Mouse (Mus musculus) neural tube, embryonic 13.5 days (tissue): ENCODE measurements around the gene Sprr4. TPM values are rescaled to one million over a fixed set of nuclear protein-coding genes. Genes with fewer than 3 reads are reported as not detected.
"Not testable (repeated sequence)": the region's sequence is repeated elsewhere in the genome, so short reads cannot be mapped to it uniquely, and the experiment has no call there.

Experiments
- ATAC-seq: fragments of 200-750 bp; cut with Nextera tagmentation; 2 replicates; pipeline ENCODE4 v1.8.0; 2017; ENCODE audit warnings: low read depth, mild to moderate bottlenecking, moderate TSS enrichment, moderate library complexity
- H3K27ac ChIP-seq: fragments of 300-500 bp; sonication (generic); replicated peaks from 2 replicates; pipeline ENCODE4 v1.5.1; 2015; ENCODE audit warnings: moderate library complexity, mild to moderate bottlenecking, inconsistent platforms
- H3K27me3 ChIP-seq: fragments of 300-500 bp; sonication (generic); 2 replicates; pipeline ENCODE4 v1.6.1; 2015; ENCODE audit warnings: mild to moderate bottlenecking, inconsistent platforms
- H3K36me3 ChIP-seq: fragments of 300-500 bp; sonication (generic); 2 replicates; pipeline ENCODE4 v1.6.1; 2015; ENCODE audit warnings: mild to moderate bottlenecking, inconsistent platforms
- H3K4me1 ChIP-seq: fragments of 300-500 bp; sonication (generic); replicated peaks from 2 replicates; pipeline ENCODE4 v1.6.1; 2015; ENCODE audit warnings: inconsistent platforms
- H3K4me2 ChIP-seq: fragments of 300-500 bp; sonication (generic); 2 replicates; pipeline ENCODE4 v1.6.1; 2015; ENCODE audit warnings: inconsistent platforms, mild to moderate bottlenecking, moderate library complexity
- H3K4me3 ChIP-seq: fragments of 300-500 bp; sonication (generic); 2 replicates; pipeline ENCODE4 v1.5.1; 2015; ENCODE audit warnings: mild to moderate bottlenecking, inconsistent platforms
- H3K9ac ChIP-seq: fragments of 300-500 bp; sonication (generic); 2 replicates; pipeline ENCODE4 v1.6.1; 2015; ENCODE audit warnings: moderate library complexity, mild to moderate bottlenecking, inconsistent platforms
- H3K9me3 ChIP-seq: fragments of 300-500 bp; sonication (generic); 2 replicates; pipeline ENCODE4 v1.6.1; 2016; ENCODE audit warnings: inconsistent platforms
- WGBS: fragments of 180-500 bp; shearing (Covaris S2); methylation state at CpG from one replicate; pipeline ENCODE4 v1.1.7; 2015; 5-methylcytosine and 5-hydroxymethylcytosine counted together
- polyA plus RNA-seq: library from polyadenylated mRNA; unstranded; fragments of >200 nt; fragmentation: Nextera tagmentation; extraction: Ambion mirVana; gene quantifications from 2 replicates; pipeline ENCODE4 v1.2.1, GENCODE M21; 2015

The Sprr4 gene
- polyA plus RNA-seq, result not detected in 2 replicates

- Histone ChIP-seq H3K4me3 (no peak within 1 kb of the TSS), H3K9ac (no peak within 1 kb of the TSS), H3K36me3 (no peaks in the 10 kb centered on the region), H3K4me2 (no peak within 1 kb of the TSS), H3K4me1 (no peaks in the 10 kb centered on the region), H3K9me3 (no peaks in the 10 kb centered on the region), H3K27me3 (no peaks in the 10 kb centered on the region), H3K27ac (no peak within 1 kb of the TSS)
- 88% methylated on average over 1 of the region's 1 CpGs for WGBS
- no peak for ATAC-seq
These were observed at the start of gene Sprr4 for GRCm38 (mm10) chr3:92500393-92500792. TSS of gene Sprr4 (minus strand) at chr3:92500493.

DNA sequence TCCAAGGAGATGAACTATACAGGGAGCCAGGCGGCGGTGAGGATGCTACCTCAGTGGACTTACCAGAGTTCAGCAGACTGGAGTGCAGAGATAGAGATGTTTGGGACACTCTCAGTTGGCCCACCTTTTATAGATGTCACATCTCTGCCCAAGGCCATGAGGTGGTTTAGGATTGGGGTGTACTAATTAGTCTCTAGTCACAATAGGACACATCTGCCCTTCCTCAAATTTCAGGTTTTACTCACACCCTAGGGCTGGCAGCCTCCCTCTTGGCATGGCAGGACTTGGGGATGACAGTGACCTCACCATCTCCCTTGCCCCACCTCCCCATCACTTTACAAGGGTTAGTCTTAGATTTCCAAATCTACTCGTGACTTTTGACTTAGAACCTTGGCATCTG lies 34.1 kb upstream of the Sprr4 start, which contains the start of gene 2310046K23Rik:
Gene 2310046K23Rik (minus strand): TSS at position 101 of the 400 bp plus-strand sequence.
- WGBS, result 90% methylated on average over 3 of the region's 3 CpGs
- no peaks in the 10 kb centered on the region for H3K4me1 ChIP-seq
- no peaks in the 10 kb centered on the region for H3K9me3 ChIP-seq
- H3K4me2 ChIP-seq, result no peak within 1 kb of the TSS
- no peaks in the 10 kb centered on the region for H3K36me3 ChIP-seq
- H3K9ac ChIP-seq, result no peak within 1 kb of the TSS
- H3K27ac ChIP-seq, result no peak within 1 kb of the TSS
- no peak within 1 kb of the TSS for H3K4me3 ChIP-seq
- no peak for ATAC-seq
- H3K27me3 ChIP-seq, result no peaks in the 10 kb centered on the region

- H3K27me3 ChIP-seq, result no peaks in the 10 kb centered on the region
- H3K9me3 ChIP-seq, result no peaks in the 10 kb centered on the region
- H3K36me3 ChIP-seq, result no peaks in the 10 kb centered on the region
- no peak overlapping the region for H3K9ac ChIP-seq
- ATAC-seq, result no peak
- H3K4me1 ChIP-seq, result no peaks in the 10 kb centered on the region
- no peak overlapping the region for H3K4me3 ChIP-seq
- no peak overlapping the region for H3K4me2 ChIP-seq
- no peak overlapping the region for H3K27ac ChIP-seq
These were observed 12.0 kb upstream of the Sprr4 start for GRCm38 (mm10) chr3:92512325-92512724.

DNA sequence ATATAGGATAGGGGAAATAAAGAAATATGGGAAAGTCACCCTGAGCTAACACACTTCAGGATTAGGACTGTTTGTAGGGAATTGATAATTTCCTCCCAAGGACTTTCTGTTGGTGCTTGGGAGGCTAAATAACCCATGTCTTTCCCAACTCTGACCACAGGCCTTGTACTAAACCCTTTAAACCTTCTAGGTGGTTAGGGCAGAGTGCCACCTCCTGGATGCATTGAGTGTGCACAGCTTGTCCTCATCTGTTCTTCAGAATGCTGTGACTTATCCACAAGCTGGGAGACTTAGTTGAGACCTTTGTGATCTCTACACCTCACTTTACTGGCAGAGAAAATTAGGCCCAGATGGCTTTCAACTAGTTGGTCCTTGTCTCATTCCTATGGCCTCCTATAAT lies 10.5 kb upstream of the Sprr4 start:
- Histone ChIP-seq H3K9ac (no peak overlapping the region), H3K4me1 (no peaks in the 10 kb centered on the region), H3K36me3 (no peaks in the 10 kb centered on the region), H3K27me3 (no peaks in the 10 kb centered on the region), H3K4me2 (no peak overlapping the region), H3K9me3 (no peaks in the 10 kb centered on the region), H3K4me3 (no peak overlapping the region), H3K27ac (no peak overlapping the region)
- ATAC-seq, result no peak

DNA sequence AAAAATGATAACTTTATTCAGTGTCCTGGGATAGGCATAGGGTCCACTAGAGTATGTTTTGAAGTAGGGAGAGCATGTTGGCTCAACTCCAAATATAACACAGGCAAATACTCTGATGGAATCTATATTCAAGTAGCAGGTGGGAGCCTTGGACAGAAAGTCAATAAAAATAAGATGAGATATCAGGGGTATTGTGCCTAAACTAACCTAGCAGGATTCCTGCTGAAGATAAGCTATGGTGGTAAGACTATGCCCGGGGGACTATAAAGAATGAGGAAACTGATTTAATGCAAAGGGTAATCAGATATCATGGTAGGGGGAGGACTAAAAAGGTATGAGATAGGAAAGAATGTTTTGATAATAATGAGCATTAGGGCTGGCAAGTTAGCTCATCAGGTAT lies 7.9 kb upstream of the Sprr4 start:
- no peaks in the 10 kb centered on the region for H3K9me3 ChIP-seq
- H3K4me3 ChIP-seq, result no peak overlapping the region
- H3K27me3 ChIP-seq, result no peaks in the 10 kb centered on the region
- no peak overlapping the region for H3K9ac ChIP-seq
- no peaks in the 10 kb centered on the region for H3K4me1 ChIP-seq
- 87% methylated on average over 1 of the region's 1 CpGs for WGBS
- H3K36me3 ChIP-seq, result no peaks in the 10 kb centered on the region
- H3K4me2 ChIP-seq, result no peak overlapping the region
- no peak for ATAC-seq
- no peak overlapping the region for H3K27ac ChIP-seq

DNA sequence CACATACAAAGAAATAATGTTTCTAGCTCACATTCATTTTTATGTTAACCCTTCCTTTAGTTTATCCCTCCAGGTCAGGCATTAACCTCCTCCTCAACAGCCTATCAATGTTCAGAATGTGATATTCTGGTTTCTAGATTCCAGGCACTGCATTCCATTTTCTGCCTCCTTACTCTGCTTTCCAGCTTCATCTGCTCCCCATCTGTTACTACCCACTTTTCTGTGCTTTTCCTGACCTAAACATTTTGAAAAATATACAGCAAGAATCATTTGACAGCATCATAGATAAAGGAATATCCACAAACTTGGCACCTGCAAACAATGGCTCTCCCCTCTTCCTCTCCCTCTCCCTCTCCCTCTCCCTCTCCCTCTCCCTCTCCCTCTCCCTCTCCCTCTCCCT lies 3.2 kb upstream of the Sprr4 start:
- Histone ChIP-seq H3K9me3 (no peaks in the 10 kb centered on the region), H3K4me1 (no peaks in the 10 kb centered on the region), H3K4me2 (no peak overlapping the region), H3K27me3 (no peaks in the 10 kb centered on the region), H3K27ac (no peak overlapping the region), H3K9ac (no peak overlapping the region), H3K36me3 (no peaks in the 10 kb centered on the region), H3K4me3 (no peak overlapping the region)
- no peak for ATAC-seq

DNA sequence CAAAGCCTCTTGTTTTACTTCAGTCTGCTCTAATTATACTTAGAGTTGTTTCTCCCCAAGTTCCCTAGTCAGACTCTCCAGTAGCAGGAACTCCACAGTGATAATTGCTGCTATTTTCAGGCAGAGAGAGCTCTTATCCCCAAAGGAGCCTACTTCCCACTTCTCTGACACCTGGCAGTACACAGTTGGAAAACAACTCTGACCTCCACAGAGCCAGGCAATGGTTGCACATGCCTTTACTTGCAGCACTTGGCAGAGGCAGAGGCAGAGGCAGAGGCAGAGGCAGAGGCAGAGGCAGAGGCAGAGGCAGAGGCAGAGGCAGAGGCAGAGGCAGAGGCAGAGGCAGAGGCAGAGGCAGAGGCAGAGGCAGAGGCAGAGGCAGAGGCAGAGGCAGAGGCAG lies 10.0 kb downstream of the Sprr4 start:
- H3K36me3 ChIP-seq, H3K4me2 ChIP-seq, H3K4me1 ChIP-seq, H3K27me3 ChIP-seq, ATAC-seq, H3K27ac ChIP-seq, H3K4me3 ChIP-seq, H3K9ac ChIP-seq, H3K9me3 ChIP-seq: not testable (repeated sequence)

- Histone ChIP-seq H3K4me1 (no peaks in the 10 kb centered on the region), H3K9ac (no peak overlapping the region), H3K36me3 (no peaks in the 10 kb centered on the region), H3K27me3 (no peaks in the 10 kb centered on the region), H3K4me2 (no peak overlapping the region), H3K4me3 (no peak overlapping the region), H3K9me3 (no peaks in the 10 kb centered on the region), H3K27ac (no peak overlapping the region)
- 56% methylated on average over 1 of the region's 1 CpGs for WGBS
- ATAC-seq, result no peak
These were observed 14.0 kb downstream of the Sprr4 start for GRCm38 (mm10) chr3:92486307-92486706.

DNA sequence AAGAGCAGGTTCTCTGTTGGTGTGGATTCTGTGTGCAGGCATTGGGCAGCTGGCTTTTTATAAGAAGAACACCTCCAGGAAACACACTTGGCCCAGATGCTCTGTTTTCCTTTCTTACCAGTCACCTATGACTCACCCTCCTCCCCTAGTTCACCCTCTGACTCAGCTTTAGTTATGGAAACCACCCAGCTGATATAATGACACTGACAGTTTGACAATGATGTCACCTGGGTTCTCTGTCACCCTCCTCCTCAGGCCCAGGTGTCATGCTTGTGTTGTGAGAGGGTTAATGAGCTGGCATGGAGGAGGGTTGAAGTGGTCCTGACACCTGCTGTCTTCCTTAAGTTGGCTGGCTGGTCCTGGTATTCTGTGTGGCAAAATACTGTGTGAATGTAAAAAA lies 14.4 kb downstream of the Sprr4 start, which contains the start of gene Sprr1a:
Gene Sprr1a (minus strand): TSS at position 33 of the 400 bp plus-strand sequence.
- Histone ChIP-seq H3K4me2 (no peak within 1 kb of the TSS), H3K4me1 (no peaks in the 10 kb centered on the region), H3K27ac (no peak within 1 kb of the TSS), H3K36me3 (no peaks in the 10 kb centered on the region), H3K9ac (no peak within 1 kb of the TSS), H3K9me3 (no peaks in the 10 kb centered on the region), H3K4me3 (no peak within 1 kb of the TSS), H3K27me3 (no peaks in the 10 kb centered on the region)
- ATAC-seq, result no peak

- H3K9ac ChIP-seq, H3K9me3 ChIP-seq, H3K36me3 ChIP-seq, H3K4me1 ChIP-seq, H3K4me2 ChIP-seq, H3K27ac ChIP-seq, H3K27me3 ChIP-seq, H3K4me3 ChIP-seq, ATAC-seq: not testable (repeated sequence)
These were observed 19.0 kb downstream of the Sprr4 start for GRCm38 (mm10) chr3:92481249-92481648.

DNA sequence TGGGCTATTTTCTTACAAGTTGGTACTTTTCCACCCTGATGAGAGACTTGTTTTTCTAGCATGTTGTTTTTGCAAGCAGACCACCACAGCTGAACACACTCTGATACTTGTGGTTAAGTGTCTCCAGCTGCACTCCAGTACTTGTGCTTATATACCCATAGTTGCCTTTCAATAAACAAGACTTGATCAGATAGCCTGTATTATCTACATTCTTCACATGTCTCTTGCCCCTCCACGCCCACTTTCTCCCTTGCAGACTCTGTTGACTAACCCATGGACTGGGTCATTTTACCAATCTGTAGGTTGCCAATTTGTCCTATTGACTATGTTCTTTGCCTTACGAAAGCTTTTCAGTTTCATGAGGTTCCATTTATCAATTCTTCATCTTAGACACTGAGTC lies 30.2 kb downstream of the Sprr4 start:
- Histone ChIP-seq H3K9me3 (no peaks in the 10 kb centered on the region), H3K27ac (no peak overlapping the region), H3K36me3 (no peaks in the 10 kb centered on the region), H3K4me2 (no peak overlapping the region), H3K4me3 (no peak overlapping the region), H3K9ac (no peak overlapping the region), H3K27me3 (no peaks in the 10 kb centered on the region), H3K4me1 (no peaks in the 10 kb centered on the region)
- WGBS, result 96% methylated on average over 2 of the region's 2 CpGs
- ATAC-seq, result no peak

- no peaks in the 10 kb centered on the region for H3K36me3 ChIP-seq
- H3K27ac ChIP-seq, result no peak overlapping the region
- ATAC-seq, result no peak
- no peaks in the 10 kb centered on the region for H3K4me1 ChIP-seq
- H3K9ac ChIP-seq, result no peak overlapping the region
- no peaks in the 10 kb centered on the region for H3K9me3 ChIP-seq
- no peak overlapping the region for H3K4me3 ChIP-seq
- no peaks in the 10 kb centered on the region for H3K27me3 ChIP-seq
- no peak overlapping the region for H3K4me2 ChIP-seq
These were observed 32.9 kb downstream of the Sprr4 start for GRCm38 (mm10) chr3:92467424-92467823.

DNA sequence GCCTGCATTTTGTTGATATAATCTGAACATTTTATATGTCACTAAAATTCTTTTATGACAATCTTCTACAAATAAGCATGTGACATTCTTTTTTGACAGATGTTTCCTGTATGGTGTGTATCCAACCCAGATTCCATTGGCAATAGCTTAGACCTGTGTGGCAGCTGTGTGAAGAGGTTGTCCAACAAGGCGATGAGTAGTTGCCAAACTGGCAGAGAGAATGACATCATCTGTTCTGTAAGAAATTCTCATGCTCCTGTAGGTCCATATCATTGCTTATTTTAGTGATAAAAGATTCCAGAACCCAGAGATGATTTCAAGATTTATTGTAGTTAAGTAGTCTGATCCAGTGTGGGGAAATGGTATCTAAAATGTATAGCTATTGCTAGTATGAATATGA lies 33.7 kb downstream of the Sprr4 start:
- Histone ChIP-seq H3K4me2 (no peak overlapping the region), H3K9ac (no peak overlapping the region), H3K27me3 (no peaks in the 10 kb centered on the region), H3K9me3 (no peaks in the 10 kb centered on the region), H3K27ac (no peak overlapping the region), H3K4me1 (no peaks in the 10 kb centered on the region), H3K36me3 (no peaks in the 10 kb centered on the region), H3K4me3 (no peak overlapping the region)
- 87% methylated on average over 1 of the region's 1 CpGs for WGBS
- ATAC-seq, result no peak

- Histone ChIP-seq H3K4me3 (no peak within 1 kb of the TSS), H3K9me3 (no peaks in the 10 kb centered on the region), H3K9ac (no peak within 1 kb of the TSS), H3K27ac (no peak within 1 kb of the TSS), H3K36me3 (no peaks in the 10 kb centered on the region), H3K4me2 (no peak within 1 kb of the TSS), H3K27me3 (no peaks in the 10 kb centered on the region), H3K4me1 (no peaks in the 10 kb centered on the region)
- ATAC-seq, result no peak
- WGBS, result 69% methylated on average over 2 of the region's 2 CpGs
These were observed 41.7 kb downstream of the Sprr4 start, which contains the start of gene Sprr3 for GRCm38 (mm10) chr3:92458620-92459019. TSS of gene Sprr3 (minus strand) at chr3:92458720.
